Mouse (Mus musculus) megakaryocyte-erythroid progenitor cell, adult 5 weeks (primary cell): ENCODE data around the gene Cldn8. TPM values are rescaled to one million over a fixed set of nuclear protein-coding genes. Genes with fewer than 3 reads are reported as not detected.

Experiments used
- polyA plus RNA-seq: library from polyadenylated mRNA; stranded (reverse); fragments of >175 nt; gene quantifications from 2 replicates; pipeline ENCODE4 v1.2.3, GENCODE M21; 2012

Cldn8 gene
- not detected in 2 replicates for polyA plus RNA-seq

DNA sequence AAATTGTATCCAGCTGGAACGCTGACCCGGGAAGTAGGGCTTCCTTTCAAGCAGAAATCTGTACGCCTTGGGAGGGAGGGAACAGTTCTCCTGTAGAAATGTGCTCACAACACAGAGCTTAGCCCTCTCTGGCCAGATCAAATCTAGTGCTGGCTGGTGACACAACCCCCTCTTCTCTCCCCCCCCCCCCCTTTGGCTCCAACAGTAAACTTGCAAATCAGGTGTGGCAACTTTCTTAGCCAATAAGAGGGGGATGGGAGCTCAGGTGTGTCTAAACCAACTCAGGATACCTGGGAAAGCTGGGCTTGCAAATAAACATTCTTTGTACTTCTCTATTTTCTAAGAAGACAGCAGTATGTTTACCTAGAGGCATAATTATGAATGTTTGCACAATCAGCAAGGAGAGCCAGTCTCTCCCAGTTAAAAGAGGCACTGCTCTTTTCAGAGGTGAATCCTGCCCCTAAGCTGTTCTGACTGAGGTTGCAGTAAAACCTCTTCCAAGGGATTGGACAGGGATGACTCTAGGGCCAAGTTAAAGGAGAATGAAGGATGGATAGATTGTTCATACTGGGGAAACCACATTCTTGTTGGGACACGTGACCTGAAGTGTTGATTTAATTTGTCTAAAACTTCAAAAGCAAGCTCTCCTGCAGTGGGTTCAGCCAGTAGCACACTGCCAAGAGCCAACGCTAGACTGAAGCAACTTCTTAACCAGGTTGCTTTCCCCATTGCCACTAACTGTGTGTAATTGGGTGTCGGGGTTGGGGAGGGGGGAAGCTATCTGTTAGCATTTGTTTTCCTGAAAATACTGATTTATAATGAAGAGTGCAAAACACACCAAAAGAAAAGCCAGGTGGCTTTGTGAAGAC, at the start of gene Cldn8:
Cldn8 (minus strand) TSS at position 139 of the 869 bp plus-strand sequence.

DNA sequence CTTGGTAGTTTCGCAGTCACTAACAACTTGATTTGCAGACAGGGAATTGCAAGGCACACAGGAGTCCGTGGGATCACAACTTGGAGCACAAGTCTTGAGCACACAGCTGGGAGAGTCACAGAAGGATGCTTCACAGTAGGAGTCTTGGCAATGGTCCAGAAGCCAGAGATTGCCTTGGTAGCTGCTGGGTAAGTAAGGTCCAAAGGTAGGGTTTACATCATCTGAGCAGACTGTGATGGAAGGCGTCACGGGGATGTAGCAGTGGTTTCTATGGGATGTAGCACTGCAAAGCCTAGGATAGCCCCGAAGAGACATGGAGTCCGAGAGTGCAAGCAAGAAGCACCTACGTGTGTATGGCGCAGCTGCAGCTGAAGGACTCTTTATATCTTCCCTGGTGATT, 48.9 kb upstream of the Cldn8 start, which contains the start of gene Krtap24-1:
Krtap24-1 (minus strand) TSS at position 358 of the 400 bp plus-strand sequence.

Other genes with a start within 250 kb of the Cldn8 start
- gene Cldn17, start 56.2 kb downstream of the Cldn8 start, polyA plus RNA-seq, result not detected in 2 replicates
- not detected in 2 replicates for gene Krtap24-1, start 49.1 kb upstream of the Cldn8 start, polyA plus RNA-seq
- gene 2310079G19Rik, start 64.5 kb upstream of the Cldn8 start, polyA plus RNA-seq, result not detected in 2 replicates
- not detected in 2 replicates for gene Krtap26-1, start 84.6 kb upstream of the Cldn8 start, polyA plus RNA-seq
- gene Krtap27-1, start 108.5 kb upstream of the Cldn8 start, polyA plus RNA-seq, result not detected in 2 replicates
- gene 2310061N02Rik, start 144.8 kb upstream of the Cldn8 start, polyA plus RNA-seq, result not detected in 2 replicates
- 0.13 TPM in 1 of 2 replicates, not detected in the other for gene Krtap13-1, start 165.7 kb upstream of the Cldn8 start, polyA plus RNA-seq
- 0.10 TPM in 1 of 2 replicates, not detected in the other for gene Krtap13, start 188.5 kb upstream of the Cldn8 start, polyA plus RNA-seq
- gene 2310034C09Rik, start 195.7 kb upstream of the Cldn8 start, polyA plus RNA-seq, result not detected in 2 replicates
- gene 2310057N15Rik, start 211.0 kb upstream of the Cldn8 start, polyA plus RNA-seq, result not detected in 2 replicates
- gene Gm5965, start 214.7 kb upstream of the Cldn8 start, polyA plus RNA-seq, result not detected in 2 replicates
- gene Gm20741, start 249.0 kb upstream of the Cldn8 start, polyA plus RNA-seq, result not detected in 2 replicates